Mouse (Mus musculus): Measurements from ENCODE around the gene March10. TPM values are rescaled to one million over a fixed set of nuclear protein-coding genes. Genes with fewer than 3 reads are reported as not detected.

March10 gene
- total RNA-seq, 2 experiments from 2014 or later = not detected

DNA sequence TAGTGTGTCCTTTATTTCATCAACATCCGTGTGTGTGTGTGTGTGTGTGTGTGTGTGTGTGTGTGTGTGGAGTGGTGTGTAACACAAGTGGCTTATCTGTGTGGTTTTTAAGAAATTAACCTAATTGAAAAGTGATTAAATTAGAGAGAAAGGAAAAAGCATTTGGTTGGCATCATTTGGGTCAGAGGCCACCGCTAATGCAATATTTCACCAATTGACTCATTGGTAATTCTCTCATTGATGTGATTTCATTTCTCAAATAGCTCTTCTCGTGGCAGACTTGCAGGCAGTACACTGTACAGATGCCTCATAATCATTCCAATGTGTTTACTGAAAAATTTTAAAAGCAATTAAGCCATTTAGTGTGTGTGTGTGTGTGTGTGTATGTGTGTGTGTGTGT is 11.3 kb upstream of the March10 start:
- intact Hi-C loops (cut with DNase I) = no loop called here
- no peak for DNase-seq (ENCODE audit: low spot score)

DNA sequence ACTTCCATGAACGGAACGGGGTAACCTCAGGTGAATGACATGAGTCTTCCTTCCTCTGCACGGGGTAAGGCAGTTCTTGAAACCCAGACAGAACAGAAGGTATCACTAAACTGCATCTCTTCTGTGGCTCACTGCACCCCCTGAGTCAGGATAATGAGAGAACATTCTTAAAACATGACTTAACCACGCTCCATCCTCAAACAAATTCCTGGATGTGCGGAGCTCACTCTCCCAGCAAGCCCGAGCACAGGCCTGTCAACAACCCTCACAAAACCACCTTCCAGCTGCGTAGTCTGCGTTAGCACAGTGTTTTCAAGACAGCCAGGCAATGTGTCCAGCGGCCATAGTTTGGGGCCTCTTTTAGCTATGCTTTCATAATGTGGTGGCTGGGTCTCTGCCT is 10.7 kb upstream of the March10 start:
- intact Hi-C loops (cut with DNase I) = no loop called here
- no peak for DNase-seq (ENCODE audit: low spot score)

DNA sequence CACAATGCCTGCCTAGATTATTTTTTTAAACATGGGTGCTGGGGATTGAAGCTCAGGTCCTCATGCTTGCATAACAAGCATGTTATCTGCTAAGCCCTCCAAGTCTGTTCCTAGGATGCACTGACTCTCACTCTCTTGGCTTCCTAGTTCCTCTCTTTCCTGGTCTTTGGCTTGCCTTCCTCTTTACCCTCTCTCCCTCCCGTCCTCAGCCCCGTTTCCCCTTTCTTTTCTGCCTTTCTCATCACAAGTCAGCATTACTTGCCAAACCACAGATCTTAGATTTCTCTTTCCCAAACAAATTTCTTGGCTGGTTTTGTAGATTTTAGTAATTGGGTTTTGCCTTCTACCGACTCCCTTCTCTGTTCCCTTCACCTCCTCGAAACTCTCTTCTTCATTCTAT is 10.2 kb upstream of the March10 start:
- DNase-seq (ENCODE audit: low spot score) = no peak
- intact Hi-C loops (cut with DNase I) = no loop called here

DNA sequence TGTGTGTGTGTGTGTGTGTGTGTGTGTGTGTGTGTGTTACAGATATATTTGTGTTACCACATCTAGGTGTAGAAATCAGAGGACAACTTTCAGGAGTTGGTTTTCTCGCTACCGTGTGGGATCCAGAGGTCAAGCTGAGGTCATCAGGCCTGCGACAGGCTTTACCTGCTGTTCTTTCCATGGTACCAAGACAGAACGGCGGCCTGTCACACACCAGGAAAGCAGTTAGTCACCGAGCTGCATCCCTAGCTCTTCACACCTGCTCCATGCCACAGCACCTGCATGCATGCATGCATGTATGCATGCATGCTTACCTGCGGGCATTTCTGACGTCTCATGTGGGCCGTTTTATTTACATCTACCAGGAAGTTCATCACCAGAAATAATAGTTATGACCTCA is 9.0 kb upstream of the March10 start:
- DNase-seq (ENCODE audit: low spot score) = no peak
- intact Hi-C loops (cut with DNase I) = no loop called here

DNA sequence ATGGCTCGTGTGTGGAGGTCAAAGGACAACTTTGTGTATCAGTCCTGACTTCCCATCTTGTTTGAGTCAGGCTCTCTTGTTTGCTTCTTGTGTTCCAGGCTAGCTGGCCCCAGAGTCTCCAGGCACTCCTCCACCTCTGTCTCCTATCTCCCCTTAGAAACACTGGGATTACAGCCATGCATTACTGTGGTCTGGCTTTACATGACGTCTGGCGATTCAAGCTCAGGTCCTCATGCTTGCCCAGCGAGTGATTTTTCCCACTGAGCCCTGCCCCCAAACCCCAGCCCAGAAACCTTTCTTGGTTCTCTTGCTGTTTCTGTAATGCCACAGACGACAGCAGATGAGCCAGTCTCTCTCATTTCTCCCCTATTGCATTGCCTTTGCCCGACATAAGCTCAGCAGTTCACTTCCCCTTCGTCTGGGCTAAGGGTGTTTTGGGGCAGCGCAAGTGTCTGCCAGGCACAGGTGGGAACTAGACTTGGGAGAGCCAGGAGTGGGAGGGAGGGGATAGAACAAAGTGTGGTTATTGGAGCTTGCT is 8.0 kb upstream of the March10 start:
- no peak for DNase-seq (ENCODE audit: low spot score)
- intact Hi-C loops (cut with DNase I) = no loop called here

DNA sequence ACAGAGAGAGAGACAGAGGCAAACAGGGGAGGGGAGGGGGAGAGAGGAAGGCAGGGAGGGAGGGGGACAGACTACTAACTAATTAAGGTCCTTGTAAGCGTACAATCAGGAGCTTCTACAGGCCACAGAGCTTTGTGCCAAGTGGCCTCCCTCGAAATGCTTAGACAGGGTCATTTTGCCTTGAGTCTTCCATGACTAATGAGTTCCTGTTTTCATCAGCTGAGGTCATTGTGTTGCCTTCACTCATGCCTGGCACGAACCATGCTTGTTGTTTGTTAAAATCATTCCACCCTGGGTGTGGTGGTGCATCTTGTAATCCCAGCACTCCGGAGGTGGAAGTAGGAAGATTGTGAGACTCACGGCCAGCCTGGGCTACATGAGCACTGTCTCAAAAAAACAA is 3.4 kb upstream of the March10 start:
- no peak for DNase-seq (ENCODE audit: low spot score)
- intact Hi-C loops (cut with DNase I) = no loop called here

DNA sequence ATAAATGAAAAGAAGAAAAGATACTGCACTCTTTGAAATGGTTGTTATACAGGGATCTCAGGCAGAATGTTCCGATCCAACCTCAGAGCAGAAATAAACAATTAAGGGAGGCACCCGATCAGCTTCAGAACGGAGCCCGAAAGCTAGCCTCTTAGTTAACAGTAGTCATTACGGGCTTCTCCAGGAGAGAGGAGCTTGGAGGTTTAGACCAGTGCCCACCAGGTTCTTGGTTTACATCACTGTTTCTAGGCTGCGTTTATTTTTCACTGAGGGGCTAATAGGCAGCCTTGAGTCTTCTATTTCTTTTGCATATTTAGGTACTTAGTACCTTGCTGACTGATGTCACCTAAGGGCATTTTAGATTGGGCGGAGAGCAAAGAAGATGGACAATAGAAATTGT is 506 bp upstream of the March10 start:
- intact Hi-C loops (cut with DNase I) = no loop called here

DNA sequence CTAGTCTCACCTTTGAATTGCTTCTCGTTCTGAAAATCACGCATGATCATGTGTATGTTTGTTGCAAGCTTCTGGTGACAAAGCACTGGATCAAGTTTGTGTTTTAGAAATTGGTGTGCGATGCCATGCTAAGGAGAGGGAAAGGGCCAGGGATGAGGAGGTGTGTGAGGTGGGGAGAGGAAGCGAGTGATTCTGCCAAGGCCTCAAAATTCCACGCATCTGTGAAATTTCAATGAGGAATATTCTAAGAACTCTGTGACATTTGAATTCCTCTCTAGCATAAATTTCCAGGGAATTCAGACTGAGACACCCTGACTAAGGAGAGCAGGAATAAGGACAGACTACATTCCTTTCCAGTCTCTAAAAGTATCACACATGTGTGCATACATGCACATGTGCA is 1.4 kb downstream of the March10 start:
- no peak for DNase-seq (ENCODE audit: low spot score)
- intact Hi-C loops (cut with DNase I) = no loop called here

More for the DNA sequence above, 506 bp upstream of the March10 start:
- DNase-seq (ENCODE audit: low spot score) = no peak

DNA sequence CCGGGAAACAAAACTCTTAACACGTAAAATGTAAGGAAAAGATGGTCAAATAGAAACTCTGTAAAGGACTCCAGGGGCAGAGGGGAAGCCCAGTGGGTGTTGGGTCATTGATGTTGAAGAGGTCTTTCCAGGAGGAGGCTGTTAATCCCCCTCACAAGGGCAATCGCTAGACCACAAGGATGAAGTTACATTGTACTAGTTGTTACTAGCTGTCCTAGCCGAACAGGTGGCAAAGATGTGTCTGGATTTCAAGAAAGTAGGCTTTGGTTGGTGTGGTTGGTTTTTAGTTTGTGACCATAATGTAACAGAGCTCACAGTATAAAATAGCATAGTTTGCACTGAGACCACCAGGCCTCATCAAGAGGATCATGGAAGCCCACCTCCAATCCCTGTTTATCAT is 3.5 kb downstream of the March10 start:
- intact Hi-C loops (cut with DNase I) = no loop called here
- DNase-seq (ENCODE audit: low spot score) = no peak

DNA sequence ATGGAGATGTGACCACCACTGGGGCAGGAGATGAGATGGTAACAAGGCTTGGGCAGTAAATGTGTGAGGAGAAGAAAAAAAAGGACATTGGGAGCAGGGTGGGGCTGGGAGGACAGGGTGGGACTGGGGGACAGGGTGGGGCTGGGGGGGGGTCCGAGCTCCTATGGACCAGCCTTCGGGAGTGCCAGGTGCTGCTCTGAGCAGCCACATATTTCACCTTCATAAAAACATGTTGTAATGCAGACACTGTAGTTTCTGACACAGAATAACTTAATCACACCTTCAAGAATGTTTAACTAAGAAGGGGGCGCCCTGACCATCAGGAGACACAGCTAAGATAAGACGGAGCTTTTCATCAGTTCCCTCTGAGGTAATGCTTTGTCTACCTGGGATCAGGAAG is 4.0 kb downstream of the March10 start:
- intact Hi-C loops (cut with DNase I) = no loop called here
- DNase-seq (ENCODE audit: low spot score) = no peak

DNA sequence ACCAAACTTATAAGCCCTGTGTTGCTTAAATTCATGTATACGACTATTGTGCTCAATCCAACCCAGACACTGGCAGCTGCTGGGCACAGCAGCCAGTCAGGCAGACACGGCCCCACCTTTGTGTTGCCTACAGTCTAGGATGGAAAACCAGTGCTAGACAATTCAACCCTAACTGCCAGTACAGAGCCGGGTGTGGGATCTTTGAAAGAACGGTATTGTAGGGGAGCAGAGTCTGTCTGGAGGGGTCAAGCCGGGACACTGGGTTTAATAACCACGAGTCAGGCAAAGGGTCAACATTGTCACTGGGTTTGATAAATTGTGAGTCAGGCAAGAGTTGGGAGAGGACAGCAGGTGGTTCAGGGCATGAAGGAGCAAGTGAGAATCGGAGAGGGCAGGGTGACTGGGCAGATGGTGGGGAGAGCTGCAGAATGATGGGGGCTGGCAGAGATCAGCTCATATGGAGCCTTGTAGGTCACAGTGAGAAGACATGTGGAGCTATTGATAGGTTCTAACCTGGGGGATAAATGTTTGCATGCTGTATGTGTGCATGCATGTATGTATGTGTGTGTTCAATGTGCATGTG is 4.9 kb downstream of the March10 start:
- intact Hi-C loops (cut with DNase I) = no loop called here
- no peak for DNase-seq (ENCODE audit: low spot score)

DNA sequence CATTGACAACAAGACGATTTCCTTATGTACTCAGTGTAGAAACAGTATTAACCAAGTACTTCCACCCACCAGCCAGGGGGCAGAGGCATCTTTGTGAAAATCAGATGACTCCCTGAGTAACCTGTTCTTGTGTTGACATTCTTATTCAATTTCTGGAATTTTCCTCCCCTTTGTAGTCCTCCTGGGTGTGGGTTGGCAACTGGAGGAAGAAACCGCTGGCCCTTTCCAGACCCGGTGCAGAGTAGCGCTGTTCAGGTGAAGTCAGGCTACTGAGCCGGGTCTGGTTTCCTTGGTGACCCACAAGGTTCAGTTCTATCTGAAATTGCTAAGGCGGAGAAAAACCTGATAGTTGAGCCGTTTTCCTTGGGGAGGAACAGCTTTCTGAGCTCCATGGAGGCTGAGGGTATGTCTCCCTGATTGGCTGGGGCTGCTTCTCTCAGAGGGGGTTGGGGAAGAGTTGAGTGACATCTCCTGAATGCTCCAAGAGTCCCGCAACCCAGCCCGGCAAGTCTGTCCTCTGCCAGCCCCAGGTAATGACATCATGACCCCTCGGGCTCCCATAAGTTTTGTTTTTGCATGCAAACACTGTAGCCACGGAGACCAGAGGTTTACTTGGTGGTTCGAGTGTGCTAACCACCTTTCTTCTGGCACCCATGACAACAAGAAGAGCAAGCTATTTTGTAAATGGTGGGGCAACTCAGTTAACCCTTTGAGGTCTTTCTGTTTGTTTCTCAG is 6.8 kb downstream of the March10 start:
- intact Hi-C loops (cut with DNase I) = no loop called here
- DNase-seq (ENCODE audit: low spot score) = no peak

DNA sequence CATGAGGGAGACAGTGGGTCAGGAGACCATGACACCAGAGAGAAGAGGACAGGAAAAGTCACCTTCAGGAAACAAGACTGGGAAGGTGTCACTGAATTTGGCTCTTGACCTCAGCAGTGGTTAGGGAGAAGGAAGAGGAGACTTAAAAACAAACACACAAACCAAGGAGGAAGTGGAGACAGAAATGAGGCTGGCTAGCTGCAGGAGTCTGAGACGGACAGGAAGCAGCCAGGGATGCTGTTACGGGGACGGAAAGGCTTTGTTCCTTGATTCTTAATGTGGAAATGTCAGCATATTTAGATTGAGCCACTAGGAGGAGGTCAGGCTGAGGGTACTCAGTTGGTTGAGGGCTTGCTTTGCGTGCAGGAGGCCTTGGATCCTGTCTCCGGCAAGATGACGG is 8.9 kb downstream of the March10 start:
- intact Hi-C loops (cut with DNase I) = no loop called here
- DNase-seq (ENCODE audit: low spot score) = no peak

DNA sequence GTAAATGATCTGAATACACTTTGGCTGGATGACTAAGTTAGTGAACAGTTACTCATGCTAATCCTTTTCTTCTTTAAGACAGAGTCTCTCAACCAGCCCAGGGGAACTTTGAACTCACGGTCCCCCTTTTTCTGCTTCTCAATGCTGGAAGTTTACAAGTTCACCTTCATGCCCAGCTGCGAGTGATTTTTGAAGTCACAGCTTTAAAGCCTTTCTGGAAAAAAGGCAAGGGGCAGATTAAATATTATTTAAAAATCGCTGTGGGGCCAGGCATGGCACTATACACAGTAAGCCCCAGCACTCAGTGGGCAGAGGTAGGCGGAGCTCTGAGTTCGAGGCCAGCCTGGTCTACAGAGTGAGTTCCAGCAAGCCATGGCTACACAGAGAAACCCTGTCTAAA is 10.3 kb downstream of the March10 start:
- intact Hi-C loops (cut with DNase I) = no loop called here
- DNase-seq (ENCODE audit: low spot score) = no peak

DNA sequence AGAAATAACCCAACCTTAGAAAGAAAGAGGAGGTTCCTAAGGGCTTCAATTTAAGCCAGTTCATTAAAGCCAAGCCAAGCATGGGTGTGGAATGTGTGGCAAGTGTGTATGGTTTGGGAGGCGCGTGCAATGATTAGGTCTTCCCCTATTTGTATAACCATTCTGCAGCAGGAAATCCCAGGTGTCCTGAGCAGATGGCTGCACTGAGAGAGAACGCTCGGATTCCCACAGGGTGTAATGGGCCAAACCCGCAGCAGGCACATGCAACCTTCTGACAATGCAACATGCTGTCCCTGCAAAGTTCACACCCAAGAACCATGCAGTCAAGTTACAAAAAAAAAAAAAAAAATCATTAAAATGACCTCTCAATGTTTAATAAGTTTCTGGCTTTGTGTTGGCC is 10.8 kb downstream of the March10 start:
- no peak for DNase-seq (ENCODE audit: low spot score)
- intact Hi-C loops (cut with DNase I) = no loop called here

DNA sequence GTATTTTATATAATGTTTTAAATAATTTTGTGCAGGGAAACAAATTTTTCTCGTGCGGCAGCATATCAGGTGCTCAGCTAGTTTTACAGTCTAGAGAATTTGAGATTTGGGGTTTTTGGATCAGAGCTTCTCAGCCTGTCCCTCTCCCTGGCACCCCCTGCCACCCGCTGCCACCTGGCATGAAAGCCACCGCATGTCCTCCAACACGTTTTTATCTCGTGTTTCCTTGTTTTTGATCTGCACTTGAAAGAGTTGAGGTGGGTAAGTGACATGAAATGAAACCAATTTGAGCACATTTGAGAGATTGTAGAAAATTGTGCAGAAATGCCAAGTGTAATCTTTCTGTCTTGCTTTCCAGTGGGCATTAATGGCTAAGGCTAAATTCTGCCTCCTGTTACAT is 11.6 kb downstream of the March10 start:
- intact Hi-C loops (cut with DNase I) = no loop called here
- DNase-seq (ENCODE audit: low spot score) = no peak

DNA sequence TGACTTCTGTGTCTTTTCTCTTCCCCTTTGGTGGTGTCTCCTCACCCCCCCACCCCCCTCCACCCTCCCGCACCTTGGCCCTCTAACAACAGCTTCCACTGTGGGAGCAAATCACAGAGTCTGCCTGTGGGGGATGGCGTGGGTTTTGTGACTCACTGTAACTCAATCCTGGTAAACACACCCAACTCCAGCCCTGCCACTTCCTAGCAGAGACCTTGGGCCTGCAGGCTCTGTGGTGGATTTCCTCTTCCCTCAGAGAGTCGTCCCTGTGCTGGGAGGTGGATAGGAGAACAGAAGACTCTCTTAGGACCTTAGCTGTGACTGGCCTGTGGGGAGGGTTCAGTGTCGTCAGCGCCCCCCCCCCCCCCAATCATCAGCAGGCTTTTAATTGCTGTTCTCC is 13.0 kb downstream of the March10 start:
- no peak for DNase-seq (ENCODE audit: low spot score)
- intact Hi-C loops (cut with DNase I) = no loop called here

DNA sequence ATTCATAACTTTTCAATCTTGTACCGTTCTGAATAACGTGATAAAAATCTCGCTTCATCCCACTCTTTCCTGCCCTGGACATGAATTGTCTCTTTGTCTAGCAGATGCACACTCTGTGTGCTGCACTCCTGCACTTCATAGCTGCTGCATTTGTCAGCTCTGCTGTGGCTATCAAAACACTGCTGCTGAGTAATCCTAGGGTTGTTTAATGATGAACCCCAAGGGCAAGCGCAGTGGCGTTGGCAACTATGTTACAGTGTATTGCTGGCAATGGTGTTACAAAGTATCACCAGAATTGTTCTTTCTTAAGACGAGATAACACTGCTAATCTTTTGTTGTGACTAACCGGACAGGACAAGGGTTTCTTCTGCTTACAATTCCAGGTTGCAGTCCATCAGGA is 16.7 kb downstream of the March10 start:
- intact Hi-C loops (cut with DNase I) = no loop called here
- DNase-seq (ENCODE audit: low spot score) = no peak

DNA sequence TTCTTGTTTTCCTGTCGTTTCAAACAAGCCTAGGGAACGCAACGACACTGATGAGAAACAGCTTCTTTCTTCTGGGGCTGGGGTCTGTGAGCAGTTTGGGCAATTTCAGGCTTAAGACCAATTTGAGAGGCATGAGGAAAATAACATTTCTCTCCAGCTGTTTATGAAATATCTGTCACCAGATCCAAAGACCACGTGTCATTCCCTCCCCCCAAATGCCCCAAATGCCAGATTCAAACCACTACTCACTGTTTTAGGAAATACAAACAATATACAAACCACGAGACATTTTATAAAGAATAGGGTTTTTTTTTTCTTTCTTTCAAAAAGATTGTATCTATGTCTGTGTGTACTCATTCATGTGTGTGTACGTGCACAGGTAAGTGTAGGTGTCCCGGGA is 17.6 kb downstream of the March10 start:
- DNase-seq (ENCODE audit: low spot score) = no peak
- intact Hi-C loops (cut with DNase I) = no loop called here

DNA sequence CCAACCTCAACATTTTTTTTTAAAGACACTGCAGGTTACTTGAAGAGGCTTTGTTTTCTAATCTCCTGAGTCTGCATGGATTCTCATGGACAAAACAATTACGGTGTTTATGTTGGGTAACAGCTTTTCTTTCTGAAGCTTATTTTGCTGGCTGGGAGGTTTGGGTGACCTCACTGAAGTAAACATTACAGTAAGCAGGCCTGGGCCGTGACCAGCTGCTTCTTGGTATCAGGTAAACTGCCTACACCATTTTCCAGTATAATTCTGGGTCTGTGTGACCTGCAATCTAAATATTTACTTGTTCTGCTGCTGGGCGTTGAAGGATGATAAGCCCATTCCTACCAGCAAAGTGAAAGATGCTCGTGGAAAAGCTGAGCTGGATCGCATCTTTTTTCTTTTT is 30.1 kb downstream of the March10 start:
- intact Hi-C loops (cut with DNase I) = no loop called here
- DNase-seq (ENCODE audit: low spot score) = no peak

DNA sequence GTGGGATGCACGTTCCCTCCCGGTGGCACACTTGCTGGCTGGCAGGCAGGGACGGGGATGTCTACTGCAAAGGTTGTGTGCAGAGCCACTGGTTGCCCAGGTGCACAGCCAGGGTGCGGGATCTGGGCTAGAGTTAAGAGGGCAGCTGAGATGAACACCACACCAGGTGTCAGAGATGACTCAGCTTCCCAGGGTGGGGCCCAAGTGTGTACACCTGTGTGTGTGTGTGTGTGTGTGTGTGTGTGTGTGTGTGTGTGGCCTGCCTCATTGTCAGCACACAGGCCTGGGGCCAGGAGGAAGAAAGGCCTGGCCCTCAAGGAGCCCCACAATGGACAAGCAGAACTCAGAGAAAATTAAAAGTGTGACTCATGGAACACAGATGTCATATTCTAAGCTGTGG is 31.9 kb downstream of the March10 start:
- no peak for DNase-seq (ENCODE audit: low spot score)
- intact Hi-C loops (cut with DNase I) = no loop called here

Data from heart, postnatal 25 days (tissue).